7 mouse cellular contexts compared by ENCODE assay signal in genomic region chr10:80432387-80432785, GRCm38 (mm10). TPM values are rescaled to one million over a fixed set of nuclear protein-coding genes. Genes with fewer than 3 reads are reported as not detected.
A peak's percentile ranks its signal among the peaks of the same experiment; 100 is the strongest.
DNase-seq lines count a peak whose midpoint lies in the region; ATAC-seq and TF ChIP-seq lines count a peak whose summit lies in the region.

No protein-coding gene starts in this region.

- H3K36me3 ChIP-seq in lung, embryonic 14.5 days (ENCODE audit: insufficient read depth) = peaks cover 39% of the 10 kb centered on the region
- H3K36me3 ChIP-seq in limb, embryonic 11.5 days (ENCODE audit: control insufficient read depth, insufficient read depth, low read length) = peaks cover 31% of the 10 kb centered on the region

- ATAC-seq in lung, embryonic 14.5 days (ENCODE audit: insufficient read depth) = no peak
- ATAC-seq in limb, embryonic 11.5 days (ENCODE audit: insufficient number of reproducible peaks, low FRiP score, low TSS enrichment, low read depth) = no peak

- no peak; the same call in 1 of the 2 replicates for TF ChIP-seq POLR2A in embryonic fibroblast, embryonic 13.5 days (IDR thresholded peaks at IDR 0.05; ENCODE audit: low read depth, low read length)
- TF ChIP-seq POLR2A in olfactory bulb, adult 2 months (IDR thresholded peaks at IDR 0.05; ENCODE audit: insufficient read depth, low read depth, low read length) = no peak

- H3K27ac ChIP-seq in lung, embryonic 14.5 days (ENCODE audit: low read depth) = peak overlapping the region; percentile 93
- no peak overlapping the region for H3K27ac ChIP-seq in embryonic fibroblast, embryonic 13.5 days (ENCODE audit: insufficient read depth, low read length)
- H3K27ac ChIP-seq in limb, embryonic 11.5 days (replicated peaks; ENCODE audit: low read depth, low read length) = peak overlapping the region; percentile 78
- no peak overlapping the region for H3K27ac ChIP-seq in olfactory bulb, adult 2 months (ENCODE audit: insufficient read depth, low read depth, low read length)

- no peaks in the 10 kb centered on the region for H3K27me3 ChIP-seq in lung, embryonic 14.5 days (ENCODE audit: insufficient read depth, low read length)
- H3K27me3 ChIP-seq in limb, embryonic 11.5 days (ENCODE audit: control insufficient read depth, insufficient read depth, low read length) = no peaks in the 10 kb centered on the region

- no peak for TF ChIP-seq CTCF in lung, embryonic 14.5 days (IDR thresholded peaks at IDR 0.05; ENCODE audit: low read depth)
- TF ChIP-seq CTCF in embryonic fibroblast, embryonic 13.5 days (IDR thresholded peaks at IDR 0.05; ENCODE audit: borderline replicate concordance, insufficient read depth, low read length) = no peak
- no peak for TF ChIP-seq CTCF in olfactory bulb, adult 2 months (IDR thresholded peaks at IDR 0.05; ENCODE audit: insufficient read depth, low read depth, low read length)

- intact Hi-C loops in left cerebral cortex, postnatal 36 days (cut with DNase I) = loop anchor here (2.0 kb wide), 1 partner anchor 56 kb away; no protein-coding TSS in a partner anchor

- peak overlapping the region; percentile 98 for H3K9ac ChIP-seq in lung, embryonic 14.5 days
- peak overlapping the region; percentile 99 for H3K9ac ChIP-seq in limb, embryonic 11.5 days (ENCODE audit: low read length)

- no peaks in the 10 kb centered on the region for H3K9me3 ChIP-seq in lung, embryonic 14.5 days (ENCODE audit: low read depth, low read length)
- no peaks in the 10 kb centered on the region; the same call in 1 of the 2 replicates for H3K9me3 ChIP-seq in limb, embryonic 11.5 days (ENCODE audit: control insufficient read depth, low read length)

- H3K4me3 ChIP-seq in lung, embryonic 14.5 days (ENCODE audit: low read depth, low read length) = peak overlapping the region; percentile 100
- peak overlapping the region; percentile 98 for H3K4me3 ChIP-seq in embryonic fibroblast, embryonic 13.5 days (ENCODE audit: insufficient read depth, low read length)
- peak overlapping the region; percentile 76 for H3K4me3 ChIP-seq in limb, embryonic 11.5 days (ENCODE audit: low read depth, low read length)
- H3K4me3 ChIP-seq in olfactory bulb, adult 2 months (ENCODE audit: insufficient read depth, low read depth, low read length) = peak overlapping the region; percentile 99

- H3K4me1 ChIP-seq in lung, embryonic 14.5 days (ENCODE audit: insufficient read depth) = peaks cover 10% of the 10 kb centered on the region; the same call in 1 of the 2 replicates
- no peaks in the 10 kb centered on the region; the same call in 1 of the 2 replicates for H3K4me1 ChIP-seq in embryonic fibroblast, embryonic 13.5 days (ENCODE audit: control insufficient read depth, insufficient read depth, low read length)
- H3K4me1 ChIP-seq in limb, embryonic 11.5 days (ENCODE audit: control insufficient read depth, insufficient read depth, low read length) = peaks cover 14% of the 10 kb centered on the region; the same call in 1 of the 2 replicates
- H3K4me1 ChIP-seq in olfactory bulb, adult 2 months (ENCODE audit: control insufficient read depth, insufficient read depth, low read length) = peaks cover 29% of the 10 kb centered on the region

- H3K4me2 ChIP-seq in lung, embryonic 14.5 days = peak overlapping the region; percentile 97
- peak overlapping the region; percentile 90 for H3K4me2 ChIP-seq in limb, embryonic 11.5 days (ENCODE audit: low read depth, severe bottlenecking)

- WGBS in lung, embryonic 14.5 days = 1% methylated on average over 4 of the region's 4 CpGs
- WGBS in limb, embryonic 11.5 days = 0% methylated on average over 4 of the region's 4 CpGs
- 5% methylated on average over 4 of the region's 4 CpGs for WGBS in olfactory bulb, adult 2 months

- DNase-seq in lung, embryonic 14.5 days = no peak
- DNase-seq in lung, postnatal 4 days = no peak
- DNase-seq in limb, embryonic 11.5 days (ENCODE audit: low spot score) = no peak
- no peak for DNase-seq in embryo, embryonic 11 days
- no peak for DNase-seq in left cerebral cortex, postnatal 36 days (ENCODE audit: low spot score in 2 of 2)

RNA-seq across cellular contexts. Expression of gene Tcf3, which starts 1.1 kb away (rescaled TPM):
- polyA plus RNA-seq in lung, embryonic 14.5 days (2014; fragmentation: Nextera tagmentation; extraction: Ambion mirVana) = 148 and 175 TPM in 2 replicates
- 64.8 and 72.9 TPM in 2 replicates for polyA plus RNA-seq in embryonic fibroblast, embryonic 13.5 days (2011; ENCODE audit: insufficient read length, low read depth, missing spikeins)
- 232 and 248 TPM in 2 replicates for polyA plus RNA-seq in limb, embryonic 11.5 days (2014; fragmentation: Nextera tagmentation; extraction: Ambion mirVana)
- not detected in 2 replicates for polyA plus RNA-seq in olfactory bulb, adult 2 months (2012; ENCODE audit: insufficient read depth, insufficient read length, low replicate concordance, missing spikeins)
- total RNA-seq in left cerebral cortex, postnatal 36 days (2021) = 10 to 100 TPM; 26.0 to 28.3 TPM

RNA-seq across cellular contexts. Expression of gene Uqcr11, which starts 25.8 kb away (rescaled TPM):
- polyA plus RNA-seq in lung, embryonic 14.5 days (2014; fragmentation: Nextera tagmentation; extraction: Ambion mirVana) = 663 and 669 TPM in 2 replicates
- 182 and 231 TPM in 2 replicates for polyA plus RNA-seq in embryonic fibroblast, embryonic 13.5 days (2011; ENCODE audit: insufficient read length, low read depth, missing spikeins)
- polyA plus RNA-seq in limb, embryonic 11.5 days (2014; fragmentation: Nextera tagmentation; extraction: Ambion mirVana) = 527 and 533 TPM in 2 replicates
- polyA plus RNA-seq in olfactory bulb, adult 2 months (2012; ENCODE audit: insufficient read depth, insufficient read length, low replicate concordance, missing spikeins) = not detected in 2 replicates
- 100 to 1,000 TPM; 411 to 444 TPM for total RNA-seq in left cerebral cortex, postnatal 36 days (2021)

RNA-seq across cellular contexts. Expression of gene Mbd3, which starts 33.0 kb away (rescaled TPM):
- polyA plus RNA-seq in lung, embryonic 14.5 days (2014; fragmentation: Nextera tagmentation; extraction: Ambion mirVana) = 224 and 268 TPM in 2 replicates
- 83.3 and 99.1 TPM in 2 replicates for polyA plus RNA-seq in embryonic fibroblast, embryonic 13.5 days (2011; ENCODE audit: insufficient read length, low read depth, missing spikeins)
- polyA plus RNA-seq in limb, embryonic 11.5 days (2014; fragmentation: Nextera tagmentation; extraction: Ambion mirVana) = 302 and 337 TPM in 2 replicates
- not detected in 2 replicates for polyA plus RNA-seq in olfactory bulb, adult 2 months (2012; ENCODE audit: insufficient read depth, insufficient read length, low replicate concordance, missing spikeins)
- 100 to 1,000 TPM; 147 to 150 TPM for total RNA-seq in left cerebral cortex, postnatal 36 days (2021)

RNA-seq across cellular contexts. Expression of gene Mex3d, which starts 44.9 kb away (rescaled TPM):
- 7.4 and 8.6 TPM in 2 replicates for polyA plus RNA-seq in lung, embryonic 14.5 days (2014; fragmentation: Nextera tagmentation; extraction: Ambion mirVana)
- polyA plus RNA-seq in embryonic fibroblast, embryonic 13.5 days (2011; ENCODE audit: insufficient read length, low read depth, missing spikeins) = 39.1 and 40.4 TPM in 2 replicates
- polyA plus RNA-seq in limb, embryonic 11.5 days (2014; fragmentation: Nextera tagmentation; extraction: Ambion mirVana) = 9.8 and 10.4 TPM in 2 replicates
- polyA plus RNA-seq in olfactory bulb, adult 2 months (2012; ENCODE audit: insufficient read depth, insufficient read length, low replicate concordance, missing spikeins) = not detected in 2 replicates
- total RNA-seq in left cerebral cortex, postnatal 36 days (2021) = 10 to 100 TPM; 18.1 to 23.4 TPM

Comparison
In these comparisons a context has a peak if more than half of its experiments do, and no peak if none do; other contexts are left out.
1. H3K27ac ChIP-seq: peak in lung, embryonic 14.5 days (single experiment) and limb, embryonic 11.5 days (single experiment); none in embryonic fibroblast, embryonic 13.5 days (single experiment) and olfactory bulb, adult 2 months (single experiment).
2. RNA of gene Uqcr11, which starts 25.8 kb away (polyA plus RNA-seq): 663 to 669 TPM in lung, embryonic 14.5 days, 527 to 533 TPM in limb, embryonic 11.5 days and 182 to 231 TPM in embryonic fibroblast, embryonic 13.5 days; not detected in olfactory bulb, adult 2 months; every median in the first group is over 100 times any median in the second.
3. Peak in every context shown above with its lines, with median percentiles within 50 percentile points of each other: H3K4me3 ChIP-seq.